Mouse (Mus musculus) liver, postnatal 0 days (tissue): ENCODE results near the gene Foxe3.

Experiments used
- CTCF ChIP-seq: sonication (generic); IDR thresholded peaks from 2 replicates; pipeline ENCODE4 v1.5.1; 2016; ENCODE audit warnings: antibody characterized with exemption, low read depth
- EP300 ChIP-seq: IDR thresholded peaks from 2 replicates; pipeline ENCODE4 v1.6.1; 2016; ENCODE audit warnings: antibody characterized with exemption, low read depth, mild to moderate bottlenecking

DNA sequence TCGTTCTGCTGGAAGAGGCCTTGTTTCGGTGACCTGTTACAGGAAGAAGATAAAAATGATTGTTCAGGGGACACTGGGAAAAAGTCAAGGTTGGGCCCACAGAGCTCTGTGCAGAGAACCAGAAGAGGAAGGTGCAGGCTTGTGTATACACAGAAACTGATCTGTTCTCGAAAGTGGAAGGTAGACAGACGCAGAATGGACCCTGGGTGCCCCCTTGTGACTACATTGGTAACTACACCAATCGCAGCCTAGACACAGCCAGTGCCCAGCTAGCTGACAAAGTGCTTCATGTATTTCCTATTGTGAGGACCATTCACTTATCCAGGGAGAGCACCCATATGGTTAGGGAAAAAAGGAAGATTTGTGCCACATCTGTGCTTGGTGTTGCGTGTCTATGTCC is 21.6 kb upstream of the Foxe3 start:
- TF ChIP-seq CTCF (peak; percentile 88), EP300 (no peak)
